Mouse (Mus musculus) limb, embryonic 11.5 days (tissue): Measurements from ENCODE around the gene Doc2a. TPM values are rescaled to one million over a fixed set of nuclear protein-coding genes. Genes with fewer than 3 reads are reported as not detected.
A peak's percentile ranks its signal among the peaks of the same experiment; 100 is the strongest.

Experiments used
- ATAC-seq: fragments of 200-750 bp; cut with Nextera tagmentation; 2 replicates; pipeline ENCODE4 v1.8.0; 2017; ENCODE audit warnings: low read depth; ENCODE audit not compliant: insufficient number of reproducible peaks, low FRiP score, low TSS enrichment
- DNase-seq: peaks from one replicate; pipeline ENCODE4 v3.0.0-alpha.2; 2015; ENCODE audit warnings: low spot score
- H3K27ac ChIP-seq: fragments of 300-500 bp; sonication (generic); replicated peaks from 2 replicates; pipeline ENCODE4 v1.5.1; 2014; ENCODE audit warnings: low read depth, mild to moderate bottlenecking, low read length
- H3K27me3 ChIP-seq: fragments of 300-500 bp; sonication (generic); 2 replicates; pipeline ENCODE4 v1.6.1; 2014; ENCODE audit warnings: mild to moderate bottlenecking, low read length, mixed read lengths; ENCODE audit not compliant: control insufficient read depth, insufficient read depth
- H3K36me3 ChIP-seq: fragments of 300-500 bp; sonication (generic); 2 replicates; pipeline ENCODE4 v1.6.1; 2014; ENCODE audit warnings: mild to moderate bottlenecking, low read length, moderate library complexity, mixed read lengths; ENCODE audit not compliant: control insufficient read depth, insufficient read depth
- H3K4me1 ChIP-seq: fragments of 300-500 bp; sonication (generic); 2 replicates; pipeline ENCODE4 v1.6.1; 2014; ENCODE audit warnings: low read length, mixed read lengths; ENCODE audit not compliant: control insufficient read depth, insufficient read depth
- H3K4me2 ChIP-seq: fragments of 300-500 bp; sonication (generic); 2 replicates; pipeline ENCODE4 v1.6.1; 2014; ENCODE audit warnings: low read depth, mild to moderate bottlenecking, moderate library complexity; ENCODE audit not compliant: severe bottlenecking
- H3K4me3 ChIP-seq: fragments of 300-500 bp; sonication (generic); 2 replicates; pipeline ENCODE4 v1.5.1; 2014; ENCODE audit warnings: low read depth, low read length
- H3K9ac ChIP-seq: fragments of 300-500 bp; sonication (generic); 2 replicates; pipeline ENCODE4 v1.6.1; 2014; ENCODE audit warnings: mild to moderate bottlenecking, low read length
- H3K9me3 ChIP-seq: fragments of 300-500 bp; sonication (generic); 2 replicates; pipeline ENCODE4 v1.6.1; 2016; ENCODE audit warnings: low read length; ENCODE audit not compliant: control insufficient read depth
- WGBS: fragments of 180-500 bp; shearing (Covaris S2); extraction: QIAGEN DNeasy Blood & Tissue Kit; methylation state at CpG from one replicate; pipeline ENCODE4 v1.1.7; 2014; 5-methylcytosine and 5-hydroxymethylcytosine counted together
- polyA plus RNA-seq: library from polyadenylated mRNA; unstranded; fragments of >200 nt; fragmentation: Nextera tagmentation; extraction: Ambion mirVana; gene quantifications from 2 replicates; pipeline ENCODE4 v1.2.1, GENCODE M21; 2014

The Doc2a gene
- polyA plus RNA-seq, 1 experiment from 2014 or later = 1.5 TPM

DNA sequence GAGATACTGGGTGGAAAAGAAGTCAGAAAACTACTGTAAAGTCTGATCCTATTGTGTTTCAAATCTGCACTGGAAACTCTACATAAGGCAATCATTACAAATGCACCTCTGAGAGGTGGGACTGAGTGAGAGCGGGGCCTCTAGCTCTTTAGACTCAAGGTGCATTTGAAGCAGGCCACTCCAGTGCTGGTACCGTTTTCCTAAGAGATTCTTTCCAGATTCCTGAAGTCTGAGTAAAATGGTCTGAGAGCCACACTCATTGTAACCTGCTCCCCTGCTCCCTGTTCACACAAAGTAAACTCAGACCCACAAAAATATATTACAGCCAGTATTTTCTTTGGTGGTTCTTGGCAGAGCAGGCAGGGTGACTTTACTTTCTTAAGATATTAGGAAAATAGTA is 20.3 kb downstream of the Doc2a start:
- no peak overlapping the region for H3K27ac ChIP-seq
- H3K36me3 ChIP-seq = peaks cover 56% of the 10 kb centered on the region
- no peak overlapping the region for H3K4me2 ChIP-seq
- WGBS = 91% methylated on average over 2 of the region's 2 CpGs
- H3K4me1 ChIP-seq = peaks cover 17% of the 10 kb centered on the region
- H3K9ac ChIP-seq = no peak overlapping the region
- DNase-seq (no peak), ATAC-seq (no peak)
- H3K9me3 ChIP-seq = no peaks in the 10 kb centered on the region
- no peaks in the 10 kb centered on the region for H3K27me3 ChIP-seq
- no peak overlapping the region for H3K4me3 ChIP-seq

DNA sequence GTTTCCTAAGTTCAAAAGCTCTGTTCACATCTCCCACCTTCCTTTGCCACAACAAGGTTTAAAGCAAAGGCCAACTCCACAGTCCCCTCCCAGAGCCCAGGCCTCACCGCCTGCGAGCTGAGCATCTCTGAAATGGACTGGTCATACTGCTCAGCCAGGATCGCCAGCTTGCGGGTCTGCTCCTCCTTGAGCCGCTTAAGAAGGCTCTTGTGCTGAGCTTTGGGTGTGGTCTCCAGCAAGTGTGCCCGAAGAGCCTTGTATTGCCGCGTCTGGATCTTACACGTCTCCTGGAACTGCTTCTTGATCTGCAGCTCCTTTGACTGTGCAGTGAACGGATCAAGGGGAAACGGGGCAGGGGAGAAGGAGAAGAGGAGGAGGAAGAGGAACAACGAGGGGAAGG is 20.8 kb downstream of the Doc2a start:
- no peak for DNase-seq
- H3K36me3 ChIP-seq = peaks cover 60% of the 10 kb centered on the region
- H3K27me3 ChIP-seq = no peaks in the 10 kb centered on the region
- peaks cover 13% of the 10 kb centered on the region for H3K4me1 ChIP-seq
- no peak overlapping the region for H3K9ac ChIP-seq
- WGBS = 91% methylated on average over 12 of the region's 12 CpGs
- no peak for ATAC-seq
- H3K27ac ChIP-seq = no peak overlapping the region
- H3K4me2 ChIP-seq = no peak overlapping the region
- no peaks in the 10 kb centered on the region for H3K9me3 ChIP-seq
- H3K4me3 ChIP-seq = no peak overlapping the region

DNA sequence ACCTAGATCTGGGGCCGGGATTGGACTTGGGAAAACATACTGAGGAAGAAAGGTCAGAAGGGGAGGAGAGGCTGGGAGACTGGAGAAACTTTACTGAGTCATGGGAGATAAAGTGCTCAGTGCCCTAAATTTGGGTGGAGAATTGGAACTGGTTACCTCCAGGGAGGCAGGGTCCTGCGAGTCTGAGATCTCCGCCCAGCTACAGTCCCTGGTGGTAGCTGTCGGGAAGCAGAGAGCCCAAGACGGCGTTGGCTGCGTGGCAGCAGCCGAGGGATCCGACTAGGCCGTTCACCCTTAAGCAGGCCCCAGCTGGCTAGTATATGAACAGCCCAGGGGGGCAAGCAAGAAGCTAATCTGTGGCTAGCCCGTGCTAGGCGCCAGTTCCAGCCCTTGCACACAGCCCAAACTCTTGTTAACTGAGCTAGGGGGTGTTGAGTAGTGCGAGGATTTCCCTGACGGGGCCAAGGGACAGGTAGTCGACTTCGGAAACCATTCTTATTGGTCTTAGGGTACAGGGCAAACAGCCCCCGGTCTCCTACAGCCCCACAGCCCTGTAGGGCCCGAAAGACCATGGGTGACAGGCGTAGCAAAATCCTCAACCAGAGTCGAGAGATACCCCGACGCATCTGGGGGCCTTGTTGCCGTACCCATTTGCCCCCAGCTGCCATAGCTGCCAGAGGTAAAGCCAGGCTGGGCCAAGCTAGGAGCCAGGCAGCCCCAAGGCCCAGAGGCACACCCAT is 22.7 kb downstream of the Doc2a start:
- no peak overlapping the region for H3K4me3 ChIP-seq

DNA sequence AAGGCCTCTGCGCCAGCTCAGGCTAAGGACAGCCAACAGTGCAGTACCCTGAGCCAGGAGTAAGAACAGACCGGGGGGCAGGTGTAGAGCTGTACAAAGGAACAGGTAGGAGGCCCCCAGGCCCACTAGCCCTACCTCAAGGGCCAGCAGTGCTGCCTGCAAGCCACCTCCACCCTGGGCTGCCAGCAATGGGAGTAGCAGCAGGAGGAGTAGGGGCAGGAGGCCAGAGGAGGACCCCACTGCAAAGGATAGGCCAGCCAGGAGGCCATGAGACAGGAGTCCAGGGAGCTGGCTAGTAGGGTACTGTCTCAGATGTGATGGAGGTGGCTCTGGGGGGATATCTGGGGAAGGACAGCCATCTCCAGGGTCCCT is 23.3 kb downstream of the Doc2a start:
- H3K27ac ChIP-seq = no peak overlapping the region
- ATAC-seq = no peak
- no peaks in the 10 kb centered on the region for H3K4me1 ChIP-seq
- H3K4me2 ChIP-seq = no peak overlapping the region
- no peaks in the 10 kb centered on the region for H3K9me3 ChIP-seq
- WGBS = 97% methylated on average over 2 of the region's 2 CpGs
- no peak overlapping the region for H3K4me3 ChIP-seq
- no peaks in the 10 kb centered on the region for H3K27me3 ChIP-seq
- H3K9ac ChIP-seq = no peak overlapping the region
- DNase-seq = no peak
- H3K36me3 ChIP-seq = peaks cover 64% of the 10 kb centered on the region

More for the DNA sequence above, 22.7 kb downstream of the Doc2a start:
- Histone ChIP-seq H3K9ac (no peak overlapping the region), H3K4me1 (no peaks in the 10 kb centered on the region), H3K27me3 (no peaks in the 10 kb centered on the region), H3K9me3 (no peaks in the 10 kb centered on the region), H3K27ac (no peak overlapping the region), H3K4me2 (no peak overlapping the region), H3K36me3 (peaks cover 66% of the 10 kb centered on the region)
- DNase-seq (no peak), ATAC-seq (no peak)
- 93% methylated on average over 23 of the region's 23 CpGs for WGBS

- Histone ChIP-seq H3K9ac (no peak overlapping the region), H3K4me1 (peaks cover 3% of the 10 kb centered on the region; the same call in 1 of the 2 replicates), H3K36me3 (peaks cover 38% of the 10 kb centered on the region), H3K4me3 (no peak overlapping the region), H3K27me3 (no peaks in the 10 kb centered on the region), H3K4me2 (no peak overlapping the region), H3K27ac (no peak overlapping the region), H3K9me3 (no peaks in the 10 kb centered on the region)
- WGBS = 97% methylated on average over 1 of the region's 1 CpGs
- ATAC-seq (no peak), DNase-seq (no peak)
Observed at GRCm38 (mm10) chr7:126877239-126877638, 30.0 kb downstream of the Doc2a start.

DNA sequence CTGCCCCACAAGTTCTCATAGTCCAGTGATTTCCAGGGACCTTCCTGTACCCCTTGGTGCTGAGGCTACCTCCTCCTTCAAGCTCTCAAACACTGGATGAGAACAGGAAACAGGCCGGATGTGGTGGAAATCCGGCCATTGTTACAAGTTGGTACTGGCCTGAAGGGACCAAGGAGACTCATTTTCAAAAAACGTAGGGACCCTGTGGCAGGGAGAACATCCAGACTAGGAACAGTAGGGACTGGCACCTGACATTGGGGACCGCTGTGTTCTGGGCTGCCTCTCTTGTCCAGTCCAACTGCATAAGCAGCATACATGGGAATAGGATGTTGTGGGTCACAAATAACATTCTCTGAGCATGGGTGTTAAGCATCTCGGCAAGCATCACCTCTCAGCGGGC is 33.8 kb downstream of the Doc2a start:
- no peak overlapping the region for H3K27ac ChIP-seq
- DNase-seq (no peak), ATAC-seq (no peak)
- H3K4me3 ChIP-seq = no peak overlapping the region
- no peaks in the 10 kb centered on the region for H3K27me3 ChIP-seq
- WGBS = 83% methylated on average over 6 of the region's 6 CpGs
- H3K9me3 ChIP-seq = no peaks in the 10 kb centered on the region
- peaks cover 16% of the 10 kb centered on the region; the same call in 1 of the 2 replicates for H3K36me3 ChIP-seq
- no peak overlapping the region for H3K4me2 ChIP-seq
- H3K4me1 ChIP-seq = peaks cover 6% of the 10 kb centered on the region; the same call in 1 of the 2 replicates
- H3K9ac ChIP-seq = no peak overlapping the region

DNA sequence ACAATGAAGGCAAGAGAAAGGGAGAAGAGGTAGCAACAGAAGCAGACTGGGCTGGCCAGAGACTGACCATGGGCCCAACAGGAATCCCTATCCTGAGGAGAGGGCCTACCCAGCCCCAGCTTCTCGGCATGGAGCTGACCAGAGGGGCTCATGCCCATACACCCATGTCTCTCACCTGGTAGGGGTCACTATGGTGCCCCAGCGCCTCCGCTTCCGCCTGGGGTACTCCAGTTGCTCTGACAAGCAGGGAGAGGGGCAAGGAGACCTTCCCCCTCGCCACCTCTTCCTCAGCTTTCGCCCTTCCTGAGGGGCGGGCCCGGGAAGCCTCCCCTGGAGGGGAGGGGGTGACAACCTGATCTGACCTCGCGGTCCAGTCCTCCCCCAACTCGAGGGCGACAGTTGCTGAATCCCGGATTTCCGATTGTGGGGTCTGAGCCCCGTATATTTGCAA is 36.5 kb downstream of the Doc2a start:
- H3K9me3 ChIP-seq = no peaks in the 10 kb centered on the region
- no peak for ATAC-seq
- DNase-seq = peak; percentile 40
- 1% methylated on average over 15 of the region's 15 CpGs for WGBS
- no peaks in the 10 kb centered on the region for H3K27me3 ChIP-seq
- H3K36me3 ChIP-seq = peaks cover 9% of the 10 kb centered on the region; the same call in 1 of the 2 replicates
- H3K4me1 ChIP-seq = peaks cover 6% of the 10 kb centered on the region; the same call in 1 of the 2 replicates
- H3K4me2 ChIP-seq = peak overlapping the region; percentile 82
- no peak overlapping the region for H3K27ac ChIP-seq
- H3K9ac ChIP-seq = peak overlapping the region; percentile 70
- H3K4me3 ChIP-seq = peak overlapping the region; percentile 73

DNA sequence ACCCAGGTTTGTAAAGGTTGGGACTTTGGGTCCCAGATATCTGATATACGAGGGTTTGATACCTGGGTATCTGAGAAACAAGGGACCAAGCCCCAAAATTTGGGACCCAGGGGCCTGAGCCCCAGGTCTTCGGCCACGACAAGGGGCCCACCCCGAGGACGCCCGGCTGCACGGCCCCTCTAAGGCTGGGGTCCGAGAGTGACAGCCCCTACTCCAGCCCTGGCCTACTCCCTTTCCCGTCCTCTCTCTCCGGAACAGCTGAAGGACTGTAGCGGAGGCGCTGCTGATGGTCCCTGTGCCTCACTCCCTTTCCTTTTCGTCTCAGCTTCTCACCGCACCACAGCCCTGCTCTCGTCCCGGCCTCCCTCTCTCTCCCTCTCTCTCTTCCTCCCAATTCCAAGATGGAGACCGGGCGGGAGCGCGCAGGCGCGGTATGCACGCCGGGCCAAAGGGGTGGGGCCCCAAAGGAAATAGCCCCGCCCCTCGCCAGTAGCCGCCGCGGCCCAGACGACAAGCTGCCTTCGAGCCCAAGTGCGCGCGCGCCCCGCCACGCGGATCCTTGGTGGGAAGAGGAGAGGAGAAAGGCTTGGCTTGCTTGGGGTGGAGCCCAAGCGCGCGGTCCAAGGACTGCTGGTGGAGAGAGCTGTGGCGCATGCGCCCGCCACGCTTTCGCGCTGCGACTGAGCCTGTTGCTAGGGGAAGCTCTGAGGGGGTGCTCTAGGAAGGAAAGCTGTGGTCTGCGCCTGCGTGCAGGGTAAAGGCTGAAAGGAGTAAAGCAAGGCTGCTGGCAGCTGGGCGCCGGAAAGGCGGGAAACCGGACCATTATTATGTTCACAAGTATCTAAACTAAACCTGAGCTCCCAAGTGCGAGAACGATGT is 37.3 kb downstream of the Doc2a start, which contains the start of gene Taok2:
TSS of gene Taok2 (minus strand) at position 418 of the 879 bp plus-strand sequence.
- H3K4me2 ChIP-seq = peak within 1 kb of the TSS; percentile 82
- WGBS = under 1% methylated on average over 51 of the region's 56 CpGs
- no peaks in the 10 kb centered on the region for H3K9me3 ChIP-seq
- H3K4me3 ChIP-seq = peak within 1 kb of the TSS; percentile 73
- peak; percentile 97 for ATAC-seq
- no peaks in the 10 kb centered on the region for H3K27me3 ChIP-seq
- peaks cover 3% of the 10 kb centered on the region; the same call in 1 of the 2 replicates for H3K36me3 ChIP-seq
- peak; percentile 99 for DNase-seq
- H3K9ac ChIP-seq = peak within 1 kb of the TSS; percentile 70
- peak within 1 kb of the TSS; percentile 84 for H3K27ac ChIP-seq
- H3K4me1 ChIP-seq = peaks cover 6% of the 10 kb centered on the region; the same call in 1 of the 2 replicates
